Mouse (Mus musculus): ENCODE results near the gene Ovca2. TPM values are rescaled to one million over a fixed set of nuclear protein-coding genes. Genes with fewer than 3 reads are reported as not detected.
A peak's percentile ranks its signal among the peaks of the same experiment; 100 is the strongest.

The Ovca2 gene
- polyA plus RNA-seq, 1 experiment from 2014 or later = 28.7 TPM

DNA sequence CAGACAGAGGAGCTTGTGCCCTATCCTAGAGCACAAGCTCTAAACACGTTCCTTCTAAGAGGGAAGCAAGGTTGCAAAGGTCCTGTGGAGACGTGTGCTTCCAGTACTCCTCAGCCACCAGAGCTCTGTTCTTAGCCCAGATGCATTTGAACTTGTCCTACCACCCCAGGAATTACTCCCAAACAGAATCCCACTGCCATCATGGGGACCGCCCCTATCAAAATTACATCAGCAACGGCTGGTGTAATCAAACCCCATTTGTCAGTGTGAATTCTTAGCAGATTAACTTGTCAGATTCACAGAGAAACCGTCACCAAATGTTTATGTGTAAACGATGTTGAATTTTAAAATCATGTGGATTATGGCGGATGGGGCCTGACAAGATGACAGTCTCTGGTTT lies 17.7 kb downstream of the Ovca2 start:
- Histone ChIP-seq H3K36me3 (peaks cover 69% of the 10 kb centered on the region), H3K27me3 (peaks cover 37% of the 10 kb centered on the region), H3K4me3 (no peak overlapping the region), H3K9ac (no peak overlapping the region), H3K27ac (no peak overlapping the region), H3K9me3 (no peaks in the 10 kb centered on the region), H3K4me2 (no peak overlapping the region), H3K4me1 (peaks cover 46% of the 10 kb centered on the region)
- no peak for ATAC-seq (ENCODE audit: insufficient number of reproducible peaks, insufficient read depth, low FRiP score, low TSS enrichment, low read depth)
- 75% methylated on average over 7 of the region's 7 CpGs for WGBS

DNA sequence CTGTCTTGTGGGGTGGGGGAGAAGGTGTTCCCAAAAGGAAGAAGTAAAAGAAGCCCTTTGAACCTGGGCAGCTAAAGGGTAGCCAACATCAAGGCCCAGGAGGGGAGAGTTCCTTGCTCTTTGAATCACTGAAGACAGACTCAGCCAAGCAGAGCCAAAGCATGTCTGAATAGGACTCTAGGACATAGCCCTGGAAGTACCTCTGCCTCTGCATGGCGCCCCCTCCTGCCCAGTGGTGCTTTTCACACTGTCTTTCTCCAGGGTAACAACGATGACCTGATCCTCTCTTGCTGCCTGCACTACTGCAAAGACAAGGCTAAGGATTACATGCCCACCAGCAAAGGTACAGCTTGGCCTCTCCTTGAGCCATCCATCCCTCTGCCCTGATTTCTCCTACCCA lies 19.1 kb downstream of the Ovca2 start:
- 56% methylated on average over 2 of the region's 2 CpGs for WGBS

DNA sequence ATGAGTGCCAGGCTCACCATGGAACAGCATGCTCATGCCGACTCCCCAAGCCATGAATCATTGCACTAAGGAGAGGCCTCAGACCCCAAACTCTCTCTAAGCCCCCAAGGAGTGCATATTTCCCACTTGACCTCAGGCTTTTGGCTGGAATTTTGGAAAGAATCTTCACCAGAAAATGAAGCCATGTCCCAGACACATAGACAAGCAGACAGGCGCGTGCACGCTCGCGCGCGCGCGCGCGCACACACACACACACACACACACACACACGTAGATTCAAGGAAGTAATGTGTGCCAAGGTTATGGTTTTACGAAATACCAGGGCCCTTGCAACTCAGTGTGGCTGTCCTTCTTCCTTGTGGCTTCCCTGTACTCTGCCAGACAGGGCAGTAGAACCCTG lies 20.2 kb downstream of the Ovca2 start:
- no peaks in the 10 kb centered on the region for H3K9me3 ChIP-seq
- no peak overlapping the region for H3K27ac ChIP-seq
- H3K4me3 ChIP-seq = no peak overlapping the region
- H3K36me3 ChIP-seq = peaks cover 56% of the 10 kb centered on the region
- WGBS = 89% methylated on average over 14 of the region's 14 CpGs
- no peak overlapping the region for H3K4me2 ChIP-seq
- peaks cover 34% of the 10 kb centered on the region for H3K4me1 ChIP-seq
- ATAC-seq (ENCODE audit: insufficient number of reproducible peaks, insufficient read depth, low FRiP score, low TSS enrichment, low read depth) = no peak
- no peak overlapping the region for H3K9ac ChIP-seq
- peaks cover 12% of the 10 kb centered on the region for H3K27me3 ChIP-seq

More for the DNA sequence above, 19.1 kb downstream of the Ovca2 start:
- Histone ChIP-seq H3K4me2 (no peak overlapping the region), H3K9me3 (no peaks in the 10 kb centered on the region), H3K4me3 (no peak overlapping the region), H3K36me3 (peaks cover 65% of the 10 kb centered on the region), H3K27ac (no peak overlapping the region), H3K9ac (no peak overlapping the region), H3K4me1 (peaks cover 34% of the 10 kb centered on the region), H3K27me3 (peaks cover 23% of the 10 kb centered on the region)
- ATAC-seq (ENCODE audit: insufficient number of reproducible peaks, insufficient read depth, low FRiP score, low TSS enrichment, low read depth) = no peak

DNA sequence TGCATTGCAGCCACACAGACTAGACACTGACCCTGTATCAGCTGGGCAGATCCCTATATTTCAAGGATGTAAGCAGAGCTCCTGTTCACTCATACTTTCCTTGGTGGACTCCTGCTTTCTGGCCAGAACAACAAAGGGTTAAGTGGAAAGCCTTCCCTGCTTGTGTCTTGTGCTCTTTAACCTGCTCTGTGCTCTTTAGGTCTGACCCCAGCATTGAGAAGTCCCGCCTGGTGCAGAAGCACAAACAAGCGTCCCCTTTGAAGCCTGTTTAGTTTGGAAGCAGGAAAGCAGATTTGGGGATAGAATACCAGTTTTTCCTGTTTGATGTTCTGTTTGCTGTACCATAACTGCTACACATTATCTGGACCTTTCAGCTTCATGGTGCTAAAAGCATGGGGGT lies 20.7 kb downstream of the Ovca2 start:
- Histone ChIP-seq H3K4me3 (no peak overlapping the region), H3K27ac (no peak overlapping the region), H3K9me3 (no peaks in the 10 kb centered on the region), H3K27me3 (peaks cover 7% of the 10 kb centered on the region), H3K36me3 (peaks cover 51% of the 10 kb centered on the region), H3K4me2 (no peak overlapping the region), H3K9ac (no peak overlapping the region), H3K4me1 (peaks cover 34% of the 10 kb centered on the region)
- ATAC-seq (ENCODE audit: insufficient number of reproducible peaks, insufficient read depth, low FRiP score, low TSS enrichment, low read depth) = no peak
- 37% methylated on average over 2 of the region's 2 CpGs for WGBS

DNA sequence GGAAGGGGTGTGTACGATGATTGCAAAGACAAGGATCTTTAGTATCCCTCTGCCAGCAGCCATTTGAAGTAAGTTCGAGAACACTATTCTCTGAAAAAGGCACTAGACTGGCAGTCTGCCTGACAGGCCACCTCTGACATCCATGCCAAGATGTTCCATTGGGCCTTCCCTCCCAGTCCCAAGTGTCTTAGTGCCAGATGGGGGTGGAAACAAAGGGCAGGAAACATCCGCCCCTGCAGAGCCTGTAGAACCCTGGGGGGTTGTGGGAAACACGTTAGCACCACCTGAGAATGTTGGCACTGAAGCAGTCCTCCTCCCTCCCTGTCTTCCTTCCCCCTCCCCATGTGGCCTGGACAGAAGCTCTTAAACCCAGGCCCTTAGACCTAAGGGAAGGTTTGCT lies 21.6 kb downstream of the Ovca2 start:
- peaks cover 42% of the 10 kb centered on the region for H3K36me3 ChIP-seq
- H3K9ac ChIP-seq = no peak overlapping the region
- no peak overlapping the region for H3K4me2 ChIP-seq
- no peak overlapping the region for H3K4me3 ChIP-seq
- 29% methylated on average over 4 of the region's 4 CpGs for WGBS
- ATAC-seq (ENCODE audit: insufficient number of reproducible peaks, insufficient read depth, low FRiP score, low TSS enrichment, low read depth) = no peak
- no peaks in the 10 kb centered on the region for H3K27me3 ChIP-seq
- H3K27ac ChIP-seq = no peak overlapping the region
- H3K4me1 ChIP-seq = peaks cover 34% of the 10 kb centered on the region
- no peaks in the 10 kb centered on the region for H3K9me3 ChIP-seq

DNA sequence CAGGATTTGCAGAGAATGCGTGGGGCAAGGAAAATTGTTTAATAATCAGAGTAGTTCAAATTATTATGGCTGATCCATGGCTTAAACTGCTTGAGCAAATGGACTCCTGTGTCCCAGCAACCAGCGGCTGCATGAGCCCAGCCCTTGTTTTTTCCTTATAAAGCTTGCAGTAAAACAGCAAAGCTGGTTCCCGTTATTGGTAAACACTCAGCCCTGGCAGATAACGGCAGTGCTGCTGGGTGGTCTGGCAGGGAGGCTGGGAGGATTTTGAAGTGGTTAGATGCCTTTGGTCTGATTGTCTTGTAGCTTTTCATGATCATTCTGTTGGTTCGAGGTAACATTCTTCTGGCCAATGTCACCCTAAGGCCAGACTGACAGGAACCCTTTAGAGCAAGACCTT lies 22.2 kb downstream of the Ovca2 start:
- Histone ChIP-seq H3K9me3 (no peaks in the 10 kb centered on the region), H3K36me3 (peaks cover 37% of the 10 kb centered on the region), H3K4me2 (no peak overlapping the region), H3K4me3 (no peak overlapping the region), H3K9ac (peak overlapping the region; percentile 28; the same call in 1 of the 2 replicates), H3K27ac (no peak overlapping the region), H3K4me1 (peaks cover 30% of the 10 kb centered on the region), H3K27me3 (no peaks in the 10 kb centered on the region)
- ATAC-seq (ENCODE audit: insufficient number of reproducible peaks, insufficient read depth, low FRiP score, low TSS enrichment, low read depth) = no peak
- WGBS = 43% methylated on average over 5 of the region's 5 CpGs

DNA sequence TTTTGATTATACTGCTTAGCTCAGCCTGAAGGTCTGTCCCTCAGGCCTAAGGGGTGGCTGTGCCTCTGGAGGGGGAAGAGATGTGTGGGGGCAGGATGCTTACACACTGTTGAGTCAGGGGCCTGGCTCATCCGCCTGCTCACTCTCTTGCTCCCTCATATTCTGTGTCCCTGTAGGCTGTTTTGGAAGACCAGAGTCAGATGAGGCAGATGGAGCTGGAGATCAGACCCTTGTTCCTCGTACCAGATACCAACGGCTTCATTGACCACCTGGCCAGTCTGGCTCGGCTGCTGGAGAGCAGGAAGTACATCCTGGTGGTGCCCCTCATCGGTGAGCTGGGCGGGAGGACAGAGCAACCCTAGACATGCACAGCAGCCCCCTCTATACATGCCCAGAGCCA lies 22.6 kb downstream of the Ovca2 start:
- no peak overlapping the region for H3K27ac ChIP-seq
- H3K36me3 ChIP-seq = peaks cover 36% of the 10 kb centered on the region
- H3K4me3 ChIP-seq = no peak overlapping the region
- H3K9me3 ChIP-seq = no peaks in the 10 kb centered on the region
- no peak for ATAC-seq (ENCODE audit: insufficient number of reproducible peaks, insufficient read depth, low FRiP score, low TSS enrichment, low read depth)
- H3K4me1 ChIP-seq = peaks cover 28% of the 10 kb centered on the region
- no peak overlapping the region for H3K4me2 ChIP-seq
- no peaks in the 10 kb centered on the region for H3K27me3 ChIP-seq
- H3K9ac ChIP-seq = peak overlapping the region; percentile 28; the same call in 1 of the 2 replicates
- WGBS = 53% methylated on average over 6 of the region's 6 CpGs

DNA sequence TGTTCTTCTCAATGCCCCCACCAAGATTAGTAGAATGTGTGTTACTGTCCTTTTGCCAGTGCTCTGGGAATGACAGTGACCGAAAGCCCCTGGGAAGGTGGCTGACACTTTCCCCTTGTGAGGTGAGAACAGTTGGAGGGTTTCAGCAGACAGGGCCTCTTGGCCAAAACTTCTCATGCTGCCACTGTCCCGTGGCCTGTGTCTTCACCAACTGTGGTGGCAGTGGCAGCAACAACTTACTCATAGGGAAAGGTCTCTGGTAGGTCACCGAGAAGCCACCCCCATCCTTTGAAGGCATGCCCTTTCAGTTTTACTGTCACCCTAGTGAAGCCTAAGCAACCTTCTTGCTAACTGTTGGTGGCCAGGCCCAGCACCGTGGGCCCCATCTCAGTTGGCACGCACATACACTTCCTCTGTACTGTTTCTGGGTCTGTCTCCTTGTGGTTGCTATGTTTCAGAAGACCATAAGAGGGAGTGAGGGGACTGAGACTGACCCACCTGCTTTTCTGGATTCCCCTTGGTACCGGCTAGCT lies 24.5 kb downstream of the Ovca2 start:
- Histone ChIP-seq H3K4me2 (no peak overlapping the region), H3K27me3 (no peaks in the 10 kb centered on the region), H3K36me3 (peaks cover 36% of the 10 kb centered on the region), H3K4me3 (no peak overlapping the region), H3K27ac (no peak overlapping the region), H3K9me3 (no peaks in the 10 kb centered on the region), H3K9ac (no peak overlapping the region), H3K4me1 (peaks cover 28% of the 10 kb centered on the region)
- WGBS = 80% methylated on average over 6 of the region's 6 CpGs
- no peak for ATAC-seq (ENCODE audit: insufficient number of reproducible peaks, insufficient read depth, low FRiP score, low TSS enrichment, low read depth)

DNA sequence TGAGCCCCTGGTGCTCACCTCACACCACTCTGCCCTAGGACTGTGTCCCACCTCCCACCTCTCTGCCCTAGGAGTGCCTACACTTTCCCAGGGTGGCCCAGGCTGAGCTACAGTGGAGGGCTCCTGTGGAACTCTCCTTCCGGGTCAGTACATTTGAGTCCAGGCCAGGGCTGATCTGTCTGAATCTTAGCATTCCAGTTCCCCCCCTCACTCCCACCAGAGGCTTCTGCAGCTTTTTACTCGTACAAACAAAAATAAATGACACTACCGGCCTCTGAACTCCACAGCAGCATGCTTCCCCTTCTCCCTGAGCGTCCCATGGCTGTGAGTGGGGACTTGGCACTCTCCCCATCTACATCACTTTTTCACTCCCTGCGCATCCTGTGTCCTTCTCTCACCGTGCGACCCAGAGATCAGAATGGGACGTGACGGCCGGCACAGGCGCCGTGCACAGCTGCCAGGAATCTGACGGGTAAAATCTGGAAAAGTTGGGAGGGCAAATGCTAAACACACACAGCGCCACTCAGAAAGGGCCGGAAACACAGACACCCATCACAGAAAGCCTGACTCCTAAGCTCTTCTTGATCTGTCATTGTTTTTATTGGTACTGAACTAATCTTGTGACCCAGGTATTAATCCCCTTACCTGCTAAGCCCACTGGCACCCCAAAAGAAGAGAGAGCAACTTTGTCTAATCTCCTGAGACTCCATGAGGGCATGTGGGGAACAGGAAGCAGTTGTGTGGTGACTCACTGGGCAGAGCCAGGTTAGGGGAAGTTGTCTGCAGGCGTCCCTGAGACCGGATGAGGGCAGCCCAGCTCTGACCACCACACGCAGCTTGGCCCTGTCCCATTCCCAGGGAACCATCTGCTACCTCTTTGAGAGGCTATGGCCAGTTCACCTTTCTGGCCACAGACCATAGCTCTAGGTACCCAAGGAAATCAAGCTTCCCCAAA lies 25.8 kb downstream of the Ovca2 start:
- H3K9me3 ChIP-seq = no peaks in the 10 kb centered on the region
- no peak overlapping the region for H3K27ac ChIP-seq
- no peak for ATAC-seq (ENCODE audit: insufficient number of reproducible peaks, insufficient read depth, low FRiP score, low TSS enrichment, low read depth)
- H3K9ac ChIP-seq = no peak overlapping the region; the same call in 1 of the 2 replicates
- no peaks in the 10 kb centered on the region for H3K27me3 ChIP-seq
- no peak overlapping the region for H3K4me3 ChIP-seq
- peaks cover 35% of the 10 kb centered on the region for H3K36me3 ChIP-seq
- peaks cover 31% of the 10 kb centered on the region for H3K4me1 ChIP-seq
- WGBS = 80% methylated on average over 18 of the region's 18 CpGs
- no peak overlapping the region for H3K4me2 ChIP-seq

DNA sequence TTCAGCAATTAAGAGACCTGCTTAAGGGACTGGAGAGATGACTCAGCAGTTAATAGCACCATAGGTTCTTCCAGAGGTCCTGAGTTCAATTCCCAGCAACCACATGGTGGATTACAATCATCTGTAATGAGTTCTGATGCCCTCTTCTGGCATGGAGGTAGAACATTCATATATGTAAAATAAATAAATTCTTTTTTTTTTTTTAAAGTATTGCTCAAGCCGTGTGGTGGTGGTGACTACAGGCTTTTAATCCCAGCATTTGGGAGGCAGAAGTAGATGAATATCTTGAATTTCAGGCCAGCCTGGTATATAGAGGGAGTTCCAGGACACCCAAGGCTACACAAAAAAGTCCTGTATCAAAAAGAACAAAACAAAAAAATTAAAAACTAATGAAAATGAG lies 28.3 kb downstream of the Ovca2 start:
- no peak for ATAC-seq (ENCODE audit: insufficient number of reproducible peaks, insufficient read depth, low FRiP score, low TSS enrichment, low read depth)
- 87% methylated on average over 1 of the region's 1 CpGs for WGBS
- no peak overlapping the region for H3K4me2 ChIP-seq
- peaks cover 27% of the 10 kb centered on the region for H3K4me1 ChIP-seq
- H3K9me3 ChIP-seq = no peaks in the 10 kb centered on the region
- no peak overlapping the region for H3K4me3 ChIP-seq
- H3K9ac ChIP-seq = no peak overlapping the region
- no peaks in the 10 kb centered on the region for H3K27me3 ChIP-seq
- H3K36me3 ChIP-seq = peaks cover 26% of the 10 kb centered on the region
- H3K27ac ChIP-seq = no peak overlapping the region

DNA sequence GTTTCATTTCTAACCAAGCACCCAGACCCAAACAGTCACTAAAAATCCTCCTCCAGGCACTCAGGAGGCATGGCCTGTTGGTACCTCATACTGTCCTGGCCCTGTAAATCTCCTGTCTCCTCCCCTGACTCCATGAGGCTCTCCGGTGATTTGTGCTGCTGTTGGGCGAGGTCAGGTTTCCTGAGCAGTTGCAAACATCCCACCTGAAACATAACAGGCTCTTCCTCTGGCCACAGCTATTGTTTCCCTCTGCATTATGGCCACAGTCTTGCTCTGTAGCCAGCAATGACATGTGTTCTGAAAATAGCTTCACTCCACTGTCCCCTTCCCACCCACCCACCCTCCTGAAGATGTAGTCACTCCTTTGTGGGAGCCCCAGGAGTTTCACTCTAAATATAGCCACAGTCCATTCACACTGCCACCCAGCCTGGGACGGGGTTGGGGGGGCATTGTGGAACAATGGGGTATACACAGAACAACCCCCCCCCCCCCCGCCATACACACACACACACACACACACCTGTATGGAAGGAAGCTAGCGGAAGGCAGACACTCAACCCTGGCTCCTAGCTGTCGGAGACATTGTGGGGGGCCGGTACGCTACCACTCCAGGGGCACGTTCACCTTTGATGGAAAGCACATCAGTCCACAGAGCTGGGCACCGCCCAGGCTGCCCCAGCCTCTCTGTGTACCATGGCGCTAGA lies 30.2 kb downstream of the Ovca2 start:
- H3K9me3 ChIP-seq = no peaks in the 10 kb centered on the region
- peaks cover 27% of the 10 kb centered on the region for H3K4me1 ChIP-seq
- peak overlapping the region; percentile 89 for H3K27ac ChIP-seq
- 87% methylated on average over 11 of the region's 11 CpGs for WGBS
- H3K4me3 ChIP-seq = no peak overlapping the region
- H3K4me2 ChIP-seq = no peak overlapping the region
- peaks cover 37% of the 10 kb centered on the region for H3K36me3 ChIP-seq
- H3K27me3 ChIP-seq = no peaks in the 10 kb centered on the region
- H3K9ac ChIP-seq = no peak overlapping the region
- no peak for ATAC-seq (ENCODE audit: insufficient number of reproducible peaks, insufficient read depth, low FRiP score, low TSS enrichment, low read depth)
